Mouse (Mus musculus): ENCODE measurements around the gene Xiap. TPM values are rescaled to one million over a fixed set of nuclear protein-coding genes. Genes with fewer than 3 reads are reported as not detected.

Xiap gene
- total RNA-seq, 4 experiments from 2014 or later: 42.4 to 52.9 (median 47.9) TPM

Other genes starting within 250 kb of the Xiap start
- gene Thoc2, start 139.0 kb upstream of the Xiap start, total RNA-seq (2022): 10 to 100 TPM; 48.4 to 58.8 (median 50.5) TPM
- 10 to 100 TPM; 48.2 to 59.7 (median 53.1) TPM for gene Stag2, start 89.6 kb downstream of the Xiap start, total RNA-seq (2022)